Mouse (Mus musculus): ENCODE measurements at regions not wholly inside any gene's neighbourhood (a gene's known extent, or its start where the extent isn't known, plus 50 kb on each side); places are given as distances from the start of the nearest gene placed in this dataset.

DNA sequence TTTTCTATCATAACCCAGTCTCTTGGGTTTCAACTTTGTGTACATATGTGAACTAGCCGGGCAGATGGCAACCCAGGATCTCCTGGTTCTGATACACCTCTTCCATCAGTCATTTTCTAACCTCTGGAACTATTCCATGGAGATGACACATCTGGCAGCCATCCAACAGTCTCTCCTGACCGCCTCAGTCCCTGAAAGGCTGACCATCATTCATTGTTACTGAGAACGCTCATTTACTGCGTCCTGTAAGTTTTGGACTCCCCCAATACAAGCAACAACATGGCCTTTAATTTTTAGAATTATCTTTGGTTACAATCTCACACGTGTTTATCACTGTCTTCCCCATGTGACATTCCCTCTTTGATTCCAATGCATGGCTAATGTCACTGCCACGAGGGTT is 166.8 kb downstream of the Hhipl2 start:
- TF ChIP-seq GATA1 (IDR thresholded peaks at IDR 0.05; ENCODE audit: borderline replicate concordance, low read length) (no peak), FLI1 (IDR thresholded peaks at IDR 0.05; ENCODE audit: low read length) (no peak)
